Mouse (Mus musculus) cerebellum, postnatal 36 days (tissue): ENCODE results near the gene Gm8265.
"Not testable (repeated sequence)": the region's sequence is repeated elsewhere in the genome, so short reads cannot be mapped to it uniquely, and the experiment has no call there.

Experiments used
- DNase-seq, 2 experiments: peaks; one replicate each; pipeline ENCODE4 v3.0.0; 2021 to 2022; ENCODE audit warnings: mixed read lengths in 2 of 2

The Gm8265 gene

DNA sequence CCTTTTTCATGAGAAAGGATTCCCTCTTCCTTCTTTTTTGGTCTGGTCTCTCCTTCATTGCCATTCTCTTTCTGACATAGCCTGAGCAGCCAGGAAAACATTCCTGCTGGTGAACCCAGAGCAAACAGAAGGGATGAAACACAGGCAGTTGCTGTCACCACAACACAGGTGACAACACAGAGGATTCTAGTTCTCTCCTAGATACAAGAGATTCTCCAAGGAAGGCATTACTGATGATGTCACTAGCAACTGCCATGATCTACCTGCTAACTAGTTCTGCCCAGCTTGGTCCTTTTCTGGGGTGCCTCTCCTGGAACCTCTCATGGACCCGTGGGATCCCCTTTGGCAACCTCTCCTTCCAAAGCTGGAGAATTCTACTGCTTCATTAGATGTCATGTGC is at the start of gene Gm8265:
Gene Gm8265, minus strand, starts transcription at position 101 of the 400 bp plus-strand sequence.
- not testable (repeated sequence) for DNase-seq
